Mouse (Mus musculus) bone marrow, adult 2 months (tissue): ENCODE data around the gene Zik1.

Experiments used
- CTCF ChIP-seq: fragments of 200-500 bp; IDR thresholded peaks from 2 replicates; pipeline ENCODE4 v1.5.1; 2011; ENCODE audit warnings: low read length, control low read depth; ENCODE audit not compliant: control insufficient read depth, insufficient read depth
- POLR2A ChIP-seq: fragments of 200-500 bp; IDR thresholded peaks from 2 replicates; pipeline ENCODE4 v1.6.1; 2011; ENCODE audit warnings: low read depth, mild to moderate bottlenecking, control low read depth, low read length, borderline replicate concordance; ENCODE audit not compliant: control insufficient read depth

DNA sequence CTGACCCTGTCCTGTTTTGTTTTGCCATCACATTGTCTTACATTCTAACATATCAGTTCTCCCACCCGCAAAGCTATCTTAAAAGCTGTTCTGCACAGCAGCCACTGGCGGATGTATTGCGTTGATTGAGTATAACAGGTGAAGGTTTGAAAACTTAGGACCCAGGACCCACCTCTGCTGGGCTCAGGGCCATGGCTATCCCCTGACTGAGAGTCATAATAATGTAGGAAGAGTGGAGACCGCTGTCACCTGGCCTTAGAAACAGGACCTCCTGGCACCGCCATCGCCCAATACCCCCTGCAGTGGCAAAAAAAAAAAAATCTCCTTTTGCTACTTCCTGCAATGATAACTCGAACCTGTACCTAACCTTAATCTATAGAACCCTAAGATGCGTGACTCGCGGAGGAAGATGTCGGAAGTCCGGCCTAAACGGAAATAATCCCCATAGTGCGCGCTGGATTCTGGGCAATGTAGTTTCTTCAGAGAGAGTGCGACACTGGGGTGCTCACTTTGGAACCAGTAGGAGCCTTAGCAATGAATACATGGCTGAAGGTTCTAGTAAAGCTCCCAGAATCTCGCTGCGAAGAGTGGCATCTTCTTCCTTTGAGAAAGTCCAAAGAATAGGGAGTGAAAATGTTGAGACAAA lies 14.5 kb downstream of the Zik1 start:
- no peak for TF ChIP-seq POLR2A
- no peak for TF ChIP-seq CTCF
